Mouse (Mus musculus) splenic B cell, adult 2 months (primary cell): ENCODE data around the gene Elf1.

Experiments used
- DNase-seq: peaks from one replicate; pipeline ENCODE4 v3.0.0-alpha.2; 2011; ENCODE audit warnings: low read depth, low spot score
- H3K27me3 ChIP-seq: 2 replicates; pipeline ENCODE4 v1.6.1; 2012; ENCODE audit warnings: mild to moderate bottlenecking, low read length, moderate library complexity, mixed read lengths; ENCODE audit not compliant: control insufficient read depth, poor library complexity, insufficient read depth, severe bottlenecking
- H3K36me3 ChIP-seq: 2 replicates; pipeline ENCODE4 v1.6.1; 2012; ENCODE audit warnings: mild to moderate bottlenecking, low read length, moderate library complexity, mixed read lengths; ENCODE audit not compliant: control insufficient read depth, poor library complexity, insufficient read depth, severe bottlenecking

The Elf1 gene

DNA sequence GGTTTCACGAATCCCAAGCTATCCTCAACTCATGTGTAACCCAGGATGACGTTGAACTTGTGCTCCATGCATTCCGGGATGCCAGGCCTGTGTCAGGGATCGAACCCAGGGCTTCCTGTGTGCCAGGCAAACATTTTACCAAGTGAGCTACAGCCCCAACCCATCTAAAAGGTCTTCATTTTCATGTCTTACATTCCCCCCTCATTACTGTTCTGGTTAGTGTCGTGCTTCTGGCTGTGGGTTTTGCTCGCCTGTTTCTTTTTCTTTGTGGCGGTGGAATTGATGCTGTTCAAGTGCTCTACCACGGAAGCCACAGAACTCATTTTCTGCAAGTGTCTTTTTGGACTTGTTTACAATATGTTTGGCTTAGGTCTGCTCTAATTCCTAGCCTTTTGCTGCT is 109.9 kb downstream of the Elf1 start:
- no peaks in the 10 kb centered on the region for H3K27me3 ChIP-seq
- H3K36me3 ChIP-seq: peaks cover 7% of the 10 kb centered on the region; the same call in 1 of the 2 replicates
- no peak for DNase-seq

DNA sequence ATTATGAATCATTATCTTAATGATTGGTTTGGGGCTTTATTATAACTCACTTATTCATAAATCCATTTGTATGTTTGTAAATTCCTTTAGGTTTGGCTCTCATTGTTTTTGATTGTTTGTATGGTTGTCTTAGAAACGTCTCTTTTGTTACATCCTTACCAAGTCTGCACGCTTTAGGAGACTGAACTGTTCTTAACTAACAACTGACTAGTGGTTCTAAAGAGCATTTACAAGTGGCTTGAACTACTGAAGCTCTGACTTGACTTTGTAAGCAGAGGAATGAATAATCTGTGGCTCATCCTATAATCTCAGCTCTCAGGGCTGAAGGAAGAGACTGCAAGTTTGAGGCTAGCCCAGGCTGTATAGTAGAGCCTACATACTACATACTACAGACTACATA is 110.6 kb downstream of the Elf1 start:
- H3K27me3 ChIP-seq: no peaks in the 10 kb centered on the region
- DNase-seq: no peak
- peaks cover 12% of the 10 kb centered on the region; the same call in 1 of the 2 replicates for H3K36me3 ChIP-seq

DNA sequence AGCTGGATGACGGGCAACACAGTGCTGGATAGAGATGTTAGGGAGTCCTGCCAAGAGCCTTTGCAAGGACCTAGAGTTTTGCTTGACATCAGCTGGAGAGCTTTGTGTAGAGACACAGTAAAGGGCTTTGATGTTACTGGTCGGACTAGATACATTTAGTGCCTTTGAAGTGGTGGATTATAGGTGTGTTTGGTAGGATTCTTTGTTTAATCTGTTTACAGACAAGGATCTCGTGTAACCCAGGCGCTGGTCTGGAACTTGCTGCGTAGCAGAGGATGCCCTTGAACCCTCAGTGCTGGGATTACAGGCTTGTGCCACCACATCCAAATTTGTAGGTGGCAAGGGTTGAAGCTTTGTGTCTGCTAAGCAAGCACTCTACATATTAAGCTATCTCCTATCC is 113.1 kb downstream of the Elf1 start:
- Histone ChIP-seq H3K36me3 (peaks cover 19% of the 10 kb centered on the region), H3K27me3 (no peaks in the 10 kb centered on the region)
- no peak for DNase-seq

DNA sequence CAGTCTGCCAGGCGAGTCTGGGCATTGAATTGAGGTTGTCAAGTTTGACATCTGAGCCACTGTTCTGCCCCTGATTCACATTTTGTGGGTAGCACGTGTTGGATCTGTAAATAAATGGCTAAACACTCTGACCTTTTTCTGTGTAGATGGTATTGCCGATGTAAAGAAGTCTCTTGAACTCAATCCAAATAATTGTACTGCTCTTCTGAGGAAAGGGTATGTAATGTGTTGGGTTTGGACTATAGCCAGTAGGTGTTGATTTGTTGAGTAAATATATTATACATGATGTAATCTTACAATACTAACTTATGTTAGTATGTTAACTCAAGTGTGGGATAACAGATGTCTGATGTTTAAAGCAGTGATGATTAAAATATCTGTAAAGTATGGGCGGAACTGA is 115.6 kb downstream of the Elf1 start:
- DNase-seq: no peak
- H3K36me3 ChIP-seq: peaks cover 26% of the 10 kb centered on the region
- H3K27me3 ChIP-seq: no peaks in the 10 kb centered on the region

DNA sequence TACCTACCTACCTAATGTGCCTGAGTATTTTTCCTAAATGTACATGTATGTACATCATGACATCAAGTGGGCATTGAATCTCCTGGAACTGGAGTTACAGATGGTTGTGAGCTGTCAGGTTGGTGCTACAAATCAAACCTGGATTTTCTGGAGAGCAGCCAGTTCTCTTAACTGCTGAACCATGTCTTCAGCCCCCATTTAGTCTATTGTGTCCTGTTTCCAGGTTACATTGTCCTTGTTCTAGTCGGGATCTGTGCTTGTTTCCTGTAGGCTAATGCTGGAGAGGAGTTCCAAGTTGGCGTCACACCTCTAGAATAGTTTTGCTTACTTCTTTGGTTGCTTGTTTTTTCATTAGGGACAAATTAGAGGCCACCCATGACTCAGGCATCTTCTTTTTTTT is 124.9 kb downstream of the Elf1 start:
- H3K36me3 ChIP-seq: peaks cover 8% of the 10 kb centered on the region; the same call in 1 of the 2 replicates
- no peak for DNase-seq
- H3K27me3 ChIP-seq: no peaks in the 10 kb centered on the region

DNA sequence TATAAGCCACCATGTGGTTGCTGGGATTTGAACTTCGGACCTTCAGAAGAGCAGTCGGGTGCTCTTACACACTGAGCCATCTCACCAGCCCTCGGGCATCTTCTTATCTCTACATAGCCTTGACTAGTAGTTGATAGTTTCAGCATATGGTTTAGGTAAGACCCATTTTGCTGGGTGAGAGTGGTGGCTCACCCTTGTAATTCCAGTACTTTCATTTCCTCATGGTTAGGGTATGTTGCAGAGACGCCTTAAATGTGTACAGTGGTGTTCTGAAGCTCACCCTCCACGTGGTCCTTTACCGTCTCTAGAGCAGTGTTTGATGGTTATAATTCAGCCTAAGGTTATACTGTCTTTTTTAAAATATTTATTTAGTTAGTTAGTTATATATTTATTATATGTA is 125.4 kb downstream of the Elf1 start:
- Histone ChIP-seq H3K27me3 (no peaks in the 10 kb centered on the region), H3K36me3 (peaks cover 11% of the 10 kb centered on the region)
- no peak for DNase-seq

DNA sequence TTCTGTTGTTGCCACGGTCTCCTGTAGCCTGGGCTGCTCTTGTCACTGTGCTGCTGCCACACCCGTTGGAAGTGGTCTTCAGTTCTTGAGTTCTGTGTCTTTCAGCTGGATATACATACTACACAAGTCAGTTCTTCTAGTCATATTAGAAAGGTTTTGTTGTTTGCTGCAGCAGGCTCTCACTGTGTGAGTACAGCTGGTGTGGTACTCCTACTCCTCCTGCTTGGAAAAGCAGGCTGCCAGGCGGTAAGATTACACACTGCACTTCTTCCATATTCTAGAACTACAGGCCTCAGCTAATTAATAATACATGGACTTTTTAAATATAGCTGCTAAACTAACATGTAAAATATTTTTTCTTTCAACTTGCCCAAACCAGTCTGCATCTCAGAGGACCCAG is 125.9 kb downstream of the Elf1 start:
- H3K27me3 ChIP-seq: no peaks in the 10 kb centered on the region
- peaks cover 13% of the 10 kb centered on the region for H3K36me3 ChIP-seq
- DNase-seq: no peak

DNA sequence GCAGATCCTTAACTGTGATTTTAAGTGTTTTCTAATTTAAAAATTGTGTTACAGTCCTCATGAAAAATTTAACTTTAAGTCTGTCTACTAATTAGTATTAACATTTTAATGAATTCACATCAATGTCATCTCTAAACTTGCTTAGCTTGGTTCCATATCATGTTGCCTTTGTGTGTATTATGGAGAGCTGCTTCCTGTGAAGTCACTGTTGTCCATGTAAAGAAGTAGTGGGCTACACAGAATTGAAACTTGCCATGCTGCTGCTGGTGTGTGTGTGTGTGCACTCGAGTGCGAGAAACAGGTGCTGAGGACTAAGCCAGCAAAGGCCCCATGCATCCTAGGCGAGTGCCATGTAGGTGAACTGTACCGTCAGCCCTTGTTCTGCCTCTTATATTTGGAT is 126.4 kb downstream of the Elf1 start:
- Histone ChIP-seq H3K36me3 (peaks cover 14% of the 10 kb centered on the region), H3K27me3 (no peaks in the 10 kb centered on the region)
- peak; percentile 9 for DNase-seq

DNA sequence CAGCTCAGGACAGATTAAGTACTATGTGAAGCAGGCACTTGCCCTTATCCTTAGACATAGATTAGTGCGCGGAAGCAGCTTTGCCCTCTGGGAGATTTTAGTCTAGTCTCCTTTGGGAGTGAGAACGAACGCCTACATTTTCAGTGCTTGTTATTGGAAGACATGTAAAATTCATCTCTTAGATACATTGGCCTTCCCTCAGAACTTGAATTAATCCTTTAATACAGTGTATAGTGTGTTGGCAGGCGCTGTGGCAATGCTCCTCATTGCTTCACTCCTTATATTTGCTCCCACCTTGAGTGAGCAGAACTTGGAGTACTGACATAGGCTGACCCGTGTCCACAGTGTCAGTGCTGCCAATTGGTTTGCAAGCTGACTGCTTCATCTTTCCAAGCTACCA is 127.3 kb downstream of the Elf1 start:
- DNase-seq: no peak
- Histone ChIP-seq H3K27me3 (no peaks in the 10 kb centered on the region), H3K36me3 (peaks cover 13% of the 10 kb centered on the region)

DNA sequence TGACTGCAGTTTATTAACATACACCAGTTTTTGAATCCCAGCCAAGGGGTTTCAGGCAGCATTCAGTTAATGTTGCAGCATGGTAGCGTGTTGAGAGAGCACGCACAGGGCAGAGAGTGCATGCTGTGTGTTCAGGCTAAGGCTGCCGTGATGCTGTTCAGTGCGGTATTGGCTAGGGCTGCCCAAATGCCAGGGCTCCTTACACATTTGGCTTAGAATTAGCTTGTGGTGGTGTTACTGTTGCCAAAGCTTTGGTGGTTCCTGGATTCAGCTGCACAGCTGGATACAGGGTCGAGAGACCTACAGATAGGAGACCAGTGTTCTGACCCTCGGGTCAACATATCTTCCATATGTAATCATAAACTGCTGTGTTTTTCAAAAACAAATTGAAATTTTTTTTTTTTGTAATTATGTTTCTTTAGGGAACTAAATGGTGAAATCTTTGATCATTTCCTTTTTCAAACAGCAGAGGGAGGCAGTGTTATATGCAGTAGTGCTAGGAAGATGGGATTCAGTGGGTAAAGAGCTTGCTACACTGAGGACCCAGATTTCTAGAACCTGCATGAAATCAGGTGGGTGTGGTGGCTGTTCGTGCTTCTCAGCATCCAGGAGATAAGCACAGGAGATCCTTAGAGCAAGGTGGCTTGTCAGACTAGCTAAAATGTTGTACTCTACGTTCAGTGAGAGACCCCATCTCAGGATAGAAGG is 136.3 kb downstream of the Elf1 start:
- Histone ChIP-seq H3K27me3 (no peaks in the 10 kb centered on the region), H3K36me3 (peaks cover 9% of the 10 kb centered on the region)
- peak; percentile 6 for DNase-seq

DNA sequence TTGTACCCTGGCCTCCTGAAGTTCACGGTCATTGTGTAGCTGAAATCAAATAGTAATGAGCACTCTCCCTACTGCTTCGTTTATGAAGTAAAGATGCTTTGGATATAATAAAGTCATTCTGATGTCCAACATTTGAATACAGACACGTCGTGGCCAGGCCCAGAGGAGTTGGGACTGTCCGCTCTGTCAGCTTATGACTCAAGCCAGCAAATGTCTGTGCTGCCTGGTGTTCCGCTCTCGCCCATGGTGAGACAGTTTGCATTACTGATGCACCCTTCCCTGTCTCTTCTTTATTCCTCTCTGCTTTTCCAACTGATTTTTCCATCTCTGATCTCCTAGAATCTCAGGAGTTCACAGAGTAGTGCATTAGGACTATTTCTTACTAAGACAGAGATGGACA is 138.8 kb downstream of the Elf1 start:
- Histone ChIP-seq H3K27me3 (no peaks in the 10 kb centered on the region), H3K36me3 (peaks cover 8% of the 10 kb centered on the region)
- no peak for DNase-seq

DNA sequence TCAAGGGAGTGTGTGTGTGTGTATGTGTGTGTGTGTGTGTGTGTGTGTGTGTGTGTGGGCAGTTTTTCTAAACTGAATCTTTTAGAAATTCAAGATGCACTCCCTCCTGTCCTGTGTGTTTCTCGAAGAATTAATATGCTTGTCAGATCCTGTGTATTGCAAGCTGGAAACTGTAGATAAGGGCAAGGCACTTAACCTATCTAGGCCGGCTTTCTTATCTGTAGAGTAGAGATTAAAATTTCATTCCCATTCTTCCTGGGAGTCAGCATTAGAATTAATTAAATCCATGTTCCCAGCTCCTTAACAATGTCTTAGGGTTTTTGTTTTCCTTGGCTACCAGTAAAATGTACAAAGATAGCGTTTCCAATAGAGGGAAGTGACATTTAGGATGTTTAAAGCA is 140.1 kb downstream of the Elf1 start:
- no peak for DNase-seq
- peaks cover 9% of the 10 kb centered on the region for H3K36me3 ChIP-seq

More for the DNA sequence above, 140.1 kb downstream of the Elf1 start:
- no peaks in the 10 kb centered on the region for H3K27me3 ChIP-seq
